Mouse (Mus musculus) c-Kit-negative CD71-positive TER-119-positive erythroid progenitor cells, embryonic 14.5 days (primary cell): ENCODE data around the gene Pou2f2.

ENCODE experiments used
- DNase-seq: peaks from one replicate; pipeline ENCODE4 v3.0.0-alpha.2; 2013; ENCODE audit warnings: low read depth, low spot score

The Pou2f2 gene

DNA sequence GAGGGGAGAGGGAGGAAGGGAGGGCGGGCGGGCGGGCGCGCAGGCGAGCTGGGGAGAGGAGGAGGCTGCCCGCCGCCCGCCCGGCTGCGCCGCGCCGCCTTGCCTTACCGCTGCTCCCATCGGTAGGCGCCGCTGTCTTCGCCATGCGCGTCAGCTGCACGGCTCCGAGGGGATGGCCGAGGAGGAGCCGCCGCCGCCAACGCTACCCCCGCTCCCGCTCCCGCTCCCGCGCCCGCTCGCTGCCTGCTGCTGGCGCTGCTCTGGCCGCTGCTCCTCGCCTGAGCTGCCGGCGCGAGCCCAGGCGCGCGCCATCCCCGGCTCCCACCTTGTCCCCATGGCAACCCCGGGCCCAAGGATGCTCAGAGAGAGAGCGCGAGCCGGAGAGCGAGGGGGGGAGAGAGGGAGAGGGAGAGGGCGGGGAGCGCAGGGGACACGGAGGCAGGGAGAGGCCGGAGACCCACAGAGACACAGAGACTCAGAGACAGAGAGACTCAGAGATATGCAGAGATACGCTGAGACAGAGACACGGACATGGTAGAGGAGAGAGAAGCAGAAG lies at the start of gene Pou2f2:
TSS of gene Pou2f2 (minus strand) at position 121 of the 556 bp plus-strand sequence.
- no peak for DNase-seq

DNA sequence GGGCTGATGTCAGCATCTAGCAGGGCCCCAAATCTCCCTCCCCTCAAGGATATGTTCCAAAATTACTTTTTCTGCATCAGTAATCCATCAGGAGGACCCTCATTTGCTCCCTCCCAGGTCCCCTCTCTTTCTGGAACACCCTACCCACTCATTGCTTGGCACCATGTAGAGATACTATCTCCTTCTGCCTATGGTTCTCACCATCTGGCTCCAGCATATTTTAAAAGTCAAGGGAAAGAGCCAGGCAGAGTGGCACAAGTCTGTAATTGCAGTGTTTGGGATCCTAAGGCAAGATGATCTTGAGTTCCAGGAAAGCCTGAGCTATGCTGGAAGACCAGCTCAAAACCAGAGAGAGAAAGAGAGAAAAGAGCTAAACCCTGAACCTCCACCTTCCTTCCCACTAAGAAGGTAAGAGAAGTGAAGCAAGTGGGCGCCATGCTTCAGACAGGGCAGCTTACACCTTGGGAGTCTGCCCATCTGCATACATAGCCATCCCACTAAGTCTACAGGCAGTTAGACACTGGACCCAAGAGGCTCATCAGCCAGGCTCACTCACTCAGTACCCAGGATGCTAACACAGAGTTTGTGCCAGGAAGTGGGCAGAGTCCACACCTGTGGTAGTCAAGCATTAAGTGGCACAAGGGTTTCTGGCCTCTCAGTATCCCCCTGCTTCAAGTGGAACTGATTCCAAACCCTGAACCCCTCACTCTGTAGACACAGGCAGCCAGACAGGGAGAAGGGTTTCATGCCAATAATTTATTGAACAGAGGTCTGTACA lies 48.2 kb upstream of the Pou2f2 start:
- DNase-seq, result no peak

DNA sequence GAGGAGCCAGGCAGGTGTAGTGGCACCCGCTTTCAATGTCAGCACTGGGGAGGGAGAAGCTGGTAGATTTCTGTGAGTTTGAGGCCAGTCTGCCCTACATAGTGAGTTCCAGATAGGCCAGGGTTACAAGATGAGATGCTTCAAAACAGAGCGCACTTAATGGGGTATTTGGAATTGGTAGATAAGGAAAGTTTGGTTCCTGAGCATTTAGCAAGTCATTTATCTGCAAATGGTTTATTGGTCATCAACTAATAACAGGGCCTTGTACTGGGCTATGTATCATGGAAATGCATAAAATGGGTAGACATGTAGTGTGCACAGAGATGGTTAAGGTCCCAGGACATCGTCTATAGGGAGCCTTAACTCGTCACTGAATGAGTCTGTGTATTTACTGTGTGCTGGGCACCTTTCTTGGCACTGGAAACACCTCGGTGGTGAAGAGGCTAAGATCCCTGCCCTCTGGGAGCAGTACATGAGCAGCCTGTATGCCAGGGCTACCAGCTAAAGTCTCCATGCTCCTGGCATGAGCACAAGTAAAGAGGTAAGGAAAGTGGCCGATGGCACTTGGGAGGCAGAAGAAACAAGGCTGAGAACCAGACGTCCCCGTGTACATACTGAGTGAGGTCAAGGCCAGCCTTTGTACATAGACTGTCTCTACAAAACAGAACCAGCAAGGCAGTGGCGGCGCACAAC lies 42.9 kb upstream of the Pou2f2 start:
- no peak for DNase-seq

DNA sequence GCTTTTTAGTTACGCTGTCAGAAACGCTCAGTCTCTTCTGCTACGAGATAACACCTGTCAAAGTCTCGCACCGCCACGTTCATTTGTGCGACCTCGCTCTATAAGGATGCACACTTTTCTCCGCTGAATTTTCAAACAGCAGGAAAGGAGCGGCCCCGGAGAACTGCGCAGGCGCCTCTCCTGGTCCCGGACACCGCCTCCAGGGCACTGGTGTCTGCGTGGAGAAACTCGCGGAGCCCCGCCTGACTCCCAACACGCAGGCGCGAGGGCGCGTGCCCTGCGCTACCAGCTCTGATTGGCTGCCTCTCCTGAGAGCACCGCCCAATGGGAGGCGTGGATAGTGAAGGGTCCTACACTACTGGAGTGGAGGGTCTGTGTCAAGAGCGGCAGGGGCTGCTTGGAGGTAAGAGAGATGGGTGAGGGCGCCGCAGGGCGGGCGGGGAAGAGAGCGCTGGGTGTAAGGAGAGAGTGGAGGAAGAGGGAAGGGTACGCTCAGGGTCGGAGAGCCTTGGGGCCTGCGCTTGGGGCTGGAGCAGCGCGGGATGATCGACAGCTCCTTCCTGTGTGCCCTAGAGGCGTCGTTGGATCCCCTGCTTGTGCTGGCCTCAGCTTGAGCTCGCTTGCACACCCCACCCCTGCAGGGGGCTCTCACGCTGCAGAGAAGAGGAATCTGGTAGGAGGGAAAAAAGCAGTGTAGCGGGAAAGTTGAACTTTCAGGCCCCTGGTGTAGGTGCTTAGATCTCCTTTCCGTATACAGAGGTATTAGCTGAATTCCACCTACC lies 41.8 kb upstream of the Pou2f2 start, which contains the start of gene Zfp526:
TSS of gene Zfp526 (plus strand) at position 324 of the 782 bp plus-strand sequence.
- peak; percentile 93 for DNase-seq

DNA sequence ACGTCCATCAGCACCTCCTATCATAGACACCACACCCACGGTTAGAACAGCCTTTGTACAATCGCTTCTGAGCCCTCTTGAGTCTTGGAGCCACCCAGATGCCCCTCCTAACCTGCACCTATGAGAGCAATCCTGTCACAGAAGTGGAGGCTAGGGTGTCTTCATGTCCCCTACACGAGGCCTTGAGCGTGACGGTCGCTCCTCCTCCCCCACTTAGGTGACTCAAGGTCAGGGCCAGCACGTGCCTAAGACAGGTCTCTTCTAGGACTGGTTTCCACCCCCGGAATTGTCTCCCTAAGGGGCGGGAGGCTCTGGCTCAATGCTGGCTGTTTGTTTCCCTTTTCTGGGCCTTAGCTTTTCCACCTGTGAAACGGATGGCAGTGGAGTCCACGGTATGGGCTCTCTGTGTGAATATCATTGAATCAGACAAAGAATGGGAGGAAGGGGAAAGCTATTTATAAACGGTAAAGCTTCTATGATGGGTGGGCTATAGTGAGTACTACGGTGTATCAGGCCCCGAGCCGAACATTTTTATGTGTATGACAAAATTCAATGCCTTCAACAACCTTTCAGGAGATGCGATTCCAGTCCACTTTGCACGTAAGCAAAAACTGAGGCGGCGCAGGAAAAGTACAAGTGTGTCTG lies 41.1 kb upstream of the Pou2f2 start, which contains the start of gene Dedd2:
TSS of gene Dedd2 (minus strand) at position 159 of the 645 bp plus-strand sequence.
- no peak for DNase-seq

DNA sequence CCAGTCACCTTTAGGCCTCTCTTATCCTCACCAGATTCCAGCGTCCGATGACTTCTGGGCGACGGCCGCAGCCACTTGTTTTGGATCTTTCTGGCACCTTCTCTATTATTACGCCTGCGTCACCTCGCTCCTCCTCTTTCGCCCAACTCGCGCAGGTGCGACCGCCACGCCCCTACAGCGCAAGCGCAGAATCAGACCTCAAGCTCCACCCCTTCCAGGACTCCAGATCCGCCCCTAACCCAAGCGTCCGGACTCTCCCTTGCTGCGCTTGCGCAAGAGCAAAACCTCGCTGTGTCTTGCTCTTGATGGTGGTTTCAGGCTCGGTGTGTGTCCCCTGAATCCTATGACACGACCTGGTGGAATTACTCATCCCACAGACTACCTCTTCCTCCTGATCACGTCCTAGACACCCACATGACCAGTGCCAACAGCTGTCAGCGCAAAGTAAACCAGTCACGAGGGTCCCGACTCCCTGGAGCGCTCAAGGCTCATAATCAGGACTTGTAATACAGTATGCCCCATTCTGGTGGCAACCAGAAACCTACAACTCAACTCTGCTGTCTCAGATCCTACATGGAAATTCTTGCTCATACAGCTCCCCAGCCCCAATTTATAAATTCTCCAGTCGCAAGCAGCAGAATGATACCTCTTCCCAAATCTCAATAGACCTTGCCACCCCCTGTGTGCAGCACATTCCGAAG lies 40.4 kb upstream of the Pou2f2 start:
- DNase-seq, result peak; percentile 97

DNA sequence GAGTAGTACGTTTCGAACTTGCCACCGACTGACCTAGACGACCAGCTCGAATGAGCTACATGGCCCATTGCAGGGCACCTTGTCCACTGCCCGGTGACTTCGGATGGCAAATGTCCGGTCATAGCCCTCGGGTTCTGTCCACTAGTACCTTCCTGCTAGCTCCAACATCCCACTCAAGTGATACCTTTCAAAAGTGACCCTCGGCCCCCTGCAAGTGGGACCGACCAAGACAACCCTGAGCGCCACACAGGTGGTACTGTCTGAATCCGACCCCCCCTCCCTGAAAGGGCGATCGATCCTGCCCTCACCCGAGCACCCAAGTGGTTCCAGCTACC lies 39.9 kb upstream of the Pou2f2 start:
- no peak for DNase-seq

DNA sequence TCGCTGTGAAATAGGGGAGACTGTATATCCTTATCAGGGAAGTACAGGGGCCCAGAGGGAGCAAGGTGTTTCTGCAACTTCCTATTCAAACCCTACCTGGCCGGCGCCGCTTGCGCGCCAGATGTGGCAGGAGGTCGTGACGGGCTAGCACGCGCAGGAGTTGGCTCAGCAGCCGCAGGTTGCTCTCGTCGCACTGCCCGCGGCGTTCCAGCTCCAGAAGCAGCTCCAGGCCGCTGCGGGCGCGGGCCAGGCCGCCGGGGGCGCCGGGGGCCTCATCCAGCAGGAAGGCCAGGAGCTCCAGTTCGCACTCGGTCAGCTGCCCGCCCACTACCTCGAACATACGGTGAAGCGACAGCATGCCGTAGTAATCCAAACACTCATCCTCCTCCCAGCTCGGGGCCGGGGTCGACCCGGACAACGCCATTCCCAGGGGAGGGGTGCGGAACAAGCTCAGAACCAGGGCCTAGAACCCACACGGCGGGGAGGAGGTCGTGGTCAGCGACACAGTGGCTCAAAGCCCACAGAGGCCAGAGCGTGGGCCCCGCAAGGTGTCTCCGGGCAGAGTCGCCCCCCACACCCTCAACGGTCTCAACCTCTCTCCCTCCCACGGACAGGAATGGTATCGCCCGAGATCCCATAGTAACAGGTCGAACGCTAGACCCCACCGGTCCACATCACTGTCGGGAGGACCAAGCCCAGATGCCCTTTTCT lies 39.3 kb upstream of the Pou2f2 start:
- no peak for DNase-seq

DNA sequence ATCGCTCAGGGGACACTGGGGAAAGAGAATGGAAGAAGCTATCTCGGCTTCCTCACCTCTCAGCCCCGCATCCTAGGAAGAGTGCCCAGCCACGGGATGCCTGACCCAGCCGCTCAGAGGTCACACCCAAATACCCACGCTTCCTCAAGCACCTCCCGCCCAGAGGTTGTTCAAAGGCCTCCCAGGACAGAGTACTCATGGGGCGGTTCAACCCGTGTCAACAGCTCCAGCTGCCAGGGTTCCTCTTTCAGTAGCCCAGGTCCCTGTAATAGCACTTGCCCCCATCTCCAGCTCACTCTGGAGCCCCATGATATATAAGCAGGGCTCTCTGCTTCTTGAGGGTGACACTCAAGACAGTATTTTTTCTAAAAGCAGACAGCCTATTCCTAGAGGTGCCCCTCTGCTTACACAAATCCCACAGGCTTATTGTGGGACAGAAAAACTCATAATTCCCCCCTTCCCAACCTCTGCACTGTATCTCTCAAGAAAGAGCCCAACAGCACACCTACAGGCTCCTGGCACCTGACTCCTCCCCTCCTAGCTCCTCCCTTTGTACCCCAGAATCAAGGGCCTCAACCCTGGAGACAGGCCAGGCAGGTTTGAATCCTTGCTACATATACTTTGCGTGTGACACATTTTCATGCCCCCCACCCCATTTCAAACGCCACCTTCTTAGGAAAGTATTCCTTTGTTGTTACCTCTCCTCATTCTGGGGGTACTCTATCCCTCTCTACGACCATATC lies 38.3 kb upstream of the Pou2f2 start:
- DNase-seq, result no peak

DNA sequence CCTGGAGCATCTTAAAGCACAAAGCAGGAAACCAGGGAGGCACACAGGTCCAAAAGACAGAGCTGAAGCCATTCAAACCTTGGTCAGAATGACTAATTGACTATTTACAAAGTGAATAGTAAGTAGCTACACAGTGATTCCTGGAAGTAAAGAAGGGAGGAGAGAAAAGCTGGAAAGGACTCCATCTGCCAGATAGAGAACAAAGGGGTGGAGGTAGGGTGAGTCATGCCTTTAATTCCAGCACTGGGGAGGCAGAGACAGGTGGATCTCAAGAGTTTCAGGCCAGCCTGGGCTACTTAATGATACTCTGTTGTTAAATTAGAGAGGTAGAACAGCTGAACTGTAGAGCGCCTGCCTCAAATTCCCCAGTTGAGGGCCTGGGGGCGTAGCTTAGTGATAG lies 34.6 kb upstream of the Pou2f2 start:
- no peak for DNase-seq

DNA sequence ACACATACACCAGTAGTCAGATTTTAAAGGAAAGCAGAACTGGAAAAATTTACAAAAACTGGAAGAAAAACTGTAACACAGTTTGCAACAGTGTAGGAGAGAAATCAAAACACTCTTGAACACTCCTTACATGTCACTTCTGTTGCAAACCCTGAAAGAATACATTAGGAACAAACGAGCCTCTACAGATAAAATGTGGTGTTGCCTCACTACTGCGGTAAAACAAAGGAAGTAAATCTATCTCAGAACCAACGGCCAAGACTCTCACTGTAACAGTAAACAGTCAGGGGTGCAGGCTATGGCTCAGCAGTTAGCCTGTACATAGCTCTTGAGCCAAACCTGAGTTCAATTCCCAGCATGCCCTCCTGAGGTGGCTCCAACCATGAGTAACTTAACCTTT lies 33.6 kb upstream of the Pou2f2 start:
- DNase-seq, result no peak

DNA sequence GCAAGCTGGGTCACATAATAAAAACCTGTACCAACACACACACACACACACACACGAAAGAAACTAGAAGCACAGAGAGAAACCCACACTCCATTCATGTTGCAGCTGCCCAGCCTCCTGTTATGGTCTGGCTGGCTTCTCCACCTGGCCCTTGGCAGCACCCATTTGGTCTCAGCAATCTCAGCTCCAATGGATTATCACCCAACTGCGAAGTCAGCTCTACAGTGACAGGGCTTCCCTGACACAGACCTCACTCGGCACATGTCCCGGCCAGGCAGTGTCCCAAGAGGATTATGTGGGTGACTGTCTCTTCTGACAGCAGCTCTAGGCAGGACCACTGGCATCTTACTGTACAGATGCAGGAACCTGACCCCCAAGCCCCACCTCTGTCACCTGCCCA lies 31.0 kb upstream of the Pou2f2 start:
- DNase-seq, result no peak

DNA sequence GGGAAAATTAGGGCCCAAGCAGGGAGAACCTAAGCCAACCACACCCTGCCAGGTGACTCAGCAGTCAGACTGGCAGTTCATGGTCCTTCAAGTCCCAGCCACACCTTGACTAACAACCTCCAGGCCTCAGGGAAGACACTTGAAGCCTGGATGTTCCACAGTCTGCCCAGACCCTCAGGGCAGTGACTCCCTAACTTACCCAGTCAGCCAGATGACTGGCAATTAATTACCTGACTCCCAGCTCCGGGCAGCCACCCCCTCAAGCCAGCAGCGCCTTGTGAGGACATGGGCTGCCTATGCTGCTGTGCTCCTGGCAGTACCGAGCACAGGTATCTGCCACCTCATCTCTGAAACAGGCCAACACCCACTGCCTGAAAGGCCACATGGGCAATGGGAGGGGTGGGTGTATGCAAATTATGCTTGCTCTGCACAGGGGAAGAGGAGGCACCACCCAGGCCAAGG lies 29.7 kb upstream of the Pou2f2 start:
- peak; percentile 84 for DNase-seq

DNA sequence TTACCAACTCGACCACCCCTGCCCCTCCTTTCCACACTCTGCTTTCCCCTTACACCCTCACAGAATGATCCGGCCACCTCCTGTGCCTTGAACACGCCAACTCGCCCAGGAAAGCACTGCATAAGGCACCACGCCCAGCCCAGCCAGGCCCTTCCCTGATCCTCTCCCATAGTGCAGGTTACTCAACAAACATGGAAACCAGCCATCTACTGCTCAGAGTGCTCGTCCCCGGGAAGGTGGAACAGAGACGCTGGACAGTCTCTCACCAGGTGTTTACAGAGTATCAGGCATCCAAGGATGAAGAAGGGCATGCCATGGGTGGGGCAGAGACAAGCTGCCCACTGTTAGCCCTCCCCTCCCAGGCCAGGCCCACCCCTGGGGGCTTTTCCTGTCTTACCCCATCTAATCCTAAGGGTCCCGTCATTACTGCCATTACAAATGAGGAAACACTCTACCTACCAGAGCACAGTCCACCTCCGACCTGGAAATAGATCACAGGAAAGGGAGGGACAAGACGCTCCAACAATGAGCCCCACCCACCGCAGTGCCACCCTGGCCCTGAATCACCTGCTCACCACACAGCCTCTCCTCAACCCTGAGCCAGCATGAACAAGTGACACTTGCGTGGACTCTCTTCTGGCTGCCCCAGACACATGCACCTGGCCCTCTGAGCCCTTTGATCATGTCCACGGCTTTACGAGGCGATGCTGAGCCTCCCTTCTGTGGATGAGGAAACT lies 26.7 kb upstream of the Pou2f2 start:
- no peak for DNase-seq

DNA sequence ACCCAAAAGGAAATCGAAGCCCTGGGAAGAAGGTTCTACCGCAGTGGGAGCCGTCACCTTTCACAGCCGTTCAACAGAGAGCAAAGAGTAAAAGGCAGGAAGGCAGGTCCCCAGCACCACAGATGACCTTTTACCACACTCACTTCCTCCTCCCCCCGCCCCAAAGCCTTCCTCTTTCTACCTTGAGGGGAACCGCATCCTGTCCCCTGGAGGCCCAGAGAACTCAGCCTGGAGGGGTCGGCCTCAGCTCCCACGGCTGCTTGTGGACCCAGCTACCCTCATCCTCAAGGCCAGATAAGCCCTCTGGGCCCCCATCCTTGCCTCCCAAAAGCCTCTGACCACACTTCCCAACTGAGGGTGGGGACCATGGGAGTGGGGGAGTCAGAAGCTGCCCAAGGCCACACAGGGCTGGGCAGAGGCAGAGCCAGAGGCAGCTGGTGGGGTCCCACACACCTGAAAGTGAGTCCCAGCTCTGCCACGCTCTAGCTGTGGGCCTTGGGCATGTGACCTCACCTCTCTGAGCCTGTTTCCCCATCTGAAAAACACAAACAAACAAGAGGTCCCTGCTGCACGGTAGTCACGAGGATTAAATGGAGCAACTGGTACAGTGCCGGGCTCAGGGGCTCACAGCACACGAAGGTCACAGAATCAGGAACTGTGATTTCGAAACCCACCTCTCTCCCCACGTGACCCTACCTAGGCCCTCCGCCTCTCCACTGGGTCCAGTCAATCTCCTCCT lies 26.0 kb upstream of the Pou2f2 start:
- DNase-seq, result no peak

DNA sequence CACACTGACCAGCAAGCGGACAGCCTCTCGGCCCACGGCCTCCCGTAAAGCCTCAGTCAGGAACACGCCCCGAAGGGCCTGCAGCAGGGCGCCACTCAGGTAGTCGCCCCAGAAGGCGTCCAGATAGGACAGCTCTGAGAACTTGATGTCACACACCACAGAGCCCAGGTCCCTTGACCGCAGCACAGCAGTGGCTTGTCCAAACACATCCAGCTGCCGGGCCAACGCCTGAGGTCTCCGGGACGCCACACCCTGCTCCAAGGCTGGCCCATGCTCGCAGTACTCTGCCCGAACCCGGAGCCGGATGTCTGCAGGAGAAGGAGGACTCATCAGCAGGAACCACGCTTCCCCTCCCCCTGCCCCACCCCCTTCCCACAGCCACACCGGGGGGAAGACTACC lies 24.1 kb upstream of the Pou2f2 start:
- DNase-seq, result no peak

DNA sequence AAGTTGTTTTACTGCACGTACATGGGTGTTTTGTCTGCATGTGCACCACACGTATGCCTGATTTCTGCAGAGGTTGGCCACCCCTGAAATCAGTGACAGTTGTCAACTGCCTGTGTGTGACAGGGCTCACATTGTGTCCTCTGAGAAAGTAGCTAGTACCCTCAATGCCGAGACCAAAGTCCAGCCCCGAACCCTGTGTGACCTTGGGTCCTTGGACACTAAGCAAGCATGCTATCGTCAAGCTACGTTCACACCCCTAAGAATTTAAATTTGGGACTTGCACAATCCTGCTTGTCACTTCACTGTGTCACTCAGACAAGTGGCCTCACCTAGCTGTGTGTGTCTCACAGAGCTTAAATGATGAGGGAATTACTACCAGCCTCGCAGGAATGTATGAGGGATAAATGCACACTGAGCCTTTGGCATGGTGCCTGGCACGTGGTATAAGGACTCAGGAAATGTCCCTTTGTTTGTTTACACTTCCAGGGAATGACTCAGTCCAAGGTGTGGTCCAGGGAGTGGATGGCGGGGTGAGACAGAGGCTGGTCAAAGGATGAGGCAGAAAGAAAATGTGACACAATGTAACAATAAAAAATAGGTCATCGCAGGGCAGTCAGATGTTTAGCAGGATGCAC lies 18.0 kb upstream of the Pou2f2 start:
- DNase-seq, result no peak

DNA sequence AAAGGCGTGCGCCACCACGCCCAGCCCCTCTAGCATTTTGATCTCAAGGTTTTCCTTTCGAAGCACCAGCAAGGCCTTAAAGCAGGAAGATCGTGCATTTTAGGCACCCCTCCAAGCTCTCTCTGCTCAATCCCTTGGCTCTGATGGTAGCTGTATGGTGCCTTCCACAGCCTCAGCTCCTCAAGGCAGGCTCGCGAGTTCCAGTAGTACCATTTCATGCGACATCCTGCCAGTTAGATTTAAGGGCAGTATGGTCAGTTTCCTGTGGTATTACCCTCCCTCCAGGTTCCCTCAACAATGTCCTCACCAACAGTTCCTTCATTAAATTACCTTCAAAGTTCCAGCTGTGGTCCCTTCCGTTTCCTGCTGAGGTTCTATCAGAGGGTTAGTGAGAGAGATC lies 16.6 kb upstream of the Pou2f2 start:
- DNase-seq, result no peak
